Mouse (Mus musculus) liver, adult 2 months (tissue): ENCODE measurements around the gene Zfp423.

Experiments
- CTCF ChIP-seq: fragments of 200-500 bp; IDR thresholded peaks from 2 replicates; pipeline ENCODE4 v1.5.1; 2011; ENCODE audit warnings: low read depth, low read length, control low read depth
- POLR2A ChIP-seq: fragments of 200-500 bp; IDR thresholded peaks from 2 replicates; pipeline ENCODE4 v1.6.1; 2011; ENCODE audit warnings: low read length, control low read depth; ENCODE audit not compliant: insufficient read depth; ENCODE audit errors: extremely low read depth

GRCm38 (mm10) chr8:87984778-87985177 is 25.4 kb upstream of the Zfp423 start:
- TF ChIP-seq POLR2A, result no peak
- no peak for TF ChIP-seq CTCF
